Mouse (Mus musculus) brain, embryonic 14.5 days (tissue): Measurements from ENCODE around the gene Megf11.

ENCODE experiments used
- CTCF ChIP-seq: fragments of 200-500 bp; IDR thresholded peaks from 2 replicates; pipeline ENCODE4 v1.5.1; 2012; ENCODE audit warnings: inconsistent platforms, mild to moderate bottlenecking, moderate library complexity, borderline replicate concordance; ENCODE audit not compliant: insufficient read depth, insufficient read length; ENCODE audit errors: extremely low read depth
- POLR2A ChIP-seq: fragments of 200-500 bp; IDR thresholded peaks from 2 replicates; pipeline ENCODE4 v1.6.1; 2012; ENCODE audit warnings: mild to moderate bottlenecking, inconsistent platforms, borderline replicate concordance; ENCODE audit not compliant: poor library complexity, insufficient read depth, insufficient read length, severe bottlenecking; ENCODE audit errors: extremely low read depth

GRCm38 (mm10) chr9:64389576-64390292 is 4.3 kb downstream of the Megf11 start:
- TF ChIP-seq CTCF = no peak
- no peak for TF ChIP-seq POLR2A
